Comparison of ENCODE assay signal across 8 mouse cellular contexts in genomic region chr11:117482677-117483511, GRCm38 (mm10). TPM values are rescaled to one million over a fixed set of nuclear protein-coding genes. Genes with fewer than 3 reads are reported as not detected.
DNase-seq lines count a peak whose midpoint lies in the region; ATAC-seq lines count a peak whose summit lies in the region.

No protein-coding gene starts in this region.

- peaks cover 25% of the 10 kb centered on the region for H3K4me1 ChIP-seq in limb, embryonic 11.5 days (ENCODE audit: control insufficient read depth, insufficient read depth, low read length)
- peaks cover 65% of the 10 kb centered on the region for H3K4me1 ChIP-seq in midbrain, embryonic 14.5 days (ENCODE audit: control insufficient read depth, insufficient read depth, low read length)

- no peak overlapping the region for H3K27ac ChIP-seq in limb, embryonic 11.5 days (replicated peaks; ENCODE audit: low read depth, low read length)
- peak overlapping the region; percentile 85 for H3K27ac ChIP-seq in midbrain, embryonic 14.5 days (replicated peaks; ENCODE audit: low read depth, low read length)

- H3K4me3 ChIP-seq in limb, embryonic 11.5 days (ENCODE audit: low read depth, low read length) = peak overlapping the region; percentile 1; the same call in 1 of the 2 replicates
- H3K4me3 ChIP-seq in midbrain, embryonic 14.5 days (replicated peaks; ENCODE audit: low read depth, low read length) = no peak overlapping the region

- no peaks in the 10 kb centered on the region for H3K9me3 ChIP-seq in limb, embryonic 11.5 days (ENCODE audit: control insufficient read depth, low read length)
- no peaks in the 10 kb centered on the region for H3K9me3 ChIP-seq in midbrain, embryonic 14.5 days (ENCODE audit: control insufficient read depth, low read length)

- peak; percentile 76 for DNase-seq in adrenal gland, adult 18-20 months (ENCODE audit: low spot score in 2 of 2)
- peak; percentile 66 for DNase-seq in embryo, embryonic 9.5 days (ENCODE audit: extremely low spot score)
- peak; percentile 69 for DNase-seq in heart, adult 8-10 months (ENCODE audit: low spot score)
- DNase-seq in kidney, adult 8-10 months = peak; percentile 77 to 80
- peak; percentile 48 for DNase-seq in limb, embryonic 11.5 days (ENCODE audit: low spot score)
- peak; percentile 91 for DNase-seq in midbrain, embryonic 14.5 days
- peak; percentile 62 to 65 for DNase-seq in spleen, adult 18-20 months

- ATAC-seq in limb, embryonic 11.5 days (ENCODE audit: insufficient number of reproducible peaks, low FRiP score, low TSS enrichment, low read depth) = no peak
- ATAC-seq in midbrain, embryonic 14.5 days (ENCODE audit: low FRiP score, low TSS enrichment) = peak; percentile 58
- no peak for ATAC-seq in erythroblast, adult 5-6 weeks (replicated peaks; ENCODE audit: low FRiP score, poor library complexity, severe bottlenecking)

- peak overlapping the region; percentile 50 for H3K9ac ChIP-seq in limb, embryonic 11.5 days (ENCODE audit: low read length)
- H3K9ac ChIP-seq in midbrain, embryonic 14.5 days (replicated peaks; ENCODE audit: low read length) = peak overlapping the region; percentile 20; the same call in 1 of the 2 replicates

- H3K27me3 ChIP-seq in limb, embryonic 11.5 days (ENCODE audit: control insufficient read depth, insufficient read depth, low read length) = no peaks in the 10 kb centered on the region
- H3K27me3 ChIP-seq in midbrain, embryonic 14.5 days (ENCODE audit: control insufficient read depth, insufficient read depth, low read length) = 0 out of 2 replicates have a peak, but pooled peaks cover 4% of the 10 kb centered on the region

- WGBS in limb, embryonic 11.5 days = 1% methylated on average over 25 of the region's 26 CpGs
- 3% methylated on average over 25 of the region's 26 CpGs for WGBS in midbrain, embryonic 14.5 days

- no peaks in the 10 kb centered on the region for H3K36me3 ChIP-seq in limb, embryonic 11.5 days (ENCODE audit: control insufficient read depth, insufficient read depth, low read length)
- no peaks in the 10 kb centered on the region for H3K36me3 ChIP-seq in midbrain, embryonic 14.5 days (ENCODE audit: control insufficient read depth, insufficient read depth, low read length)

- peak overlapping the region; percentile 49 for H3K4me2 ChIP-seq in limb, embryonic 11.5 days (ENCODE audit: low read depth, severe bottlenecking)
- peak overlapping the region; percentile 44 for H3K4me2 ChIP-seq in midbrain, embryonic 14.5 days (ENCODE audit: low read length)

RNA-seq across cellular contexts. Expression of gene Gm11733, which starts 1.3 kb away (rescaled TPM):
- total RNA-seq in adrenal gland, adult 18-20 months (2021) = not detected
- total RNA-seq in heart, adult 8-10 months (2022) = under 1 TPM in 1 of 4 experiments, not detected in 3; 0.11 TPM
- polyA plus RNA-seq in limb, embryonic 11.5 days (2014; fragmentation: Nextera tagmentation; extraction: Ambion mirVana) = not detected in 2 replicates
- polyA plus RNA-seq in midbrain, embryonic 14.5 days (2014; fragmentation: Nextera tagmentation; extraction: Ambion mirVana) = 0.12 TPM in 1 of 2 replicates, not detected in the other
- not detected in 2 replicates for total RNA-seq in erythroblast, adult 5-6 weeks (2015; ENCODE audit: low replicate concordance)
- not detected in 2 replicates for total RNA-seq in erythroblast, adult 5-6 weeks (2017; ENCODE audit: low replicate concordance)
